Mouse (Mus musculus) lung, adult 2 months (tissue): ENCODE results near the gene Ppard.

Experiments
- CTCF ChIP-seq: fragments of 200-500 bp; IDR thresholded peaks from 2 replicates; pipeline ENCODE4 v1.5.1; 2011; ENCODE audit warnings: mild to moderate bottlenecking, low read length, control low read depth; ENCODE audit not compliant: insufficient read depth
- POLR2A ChIP-seq: fragments of 200-500 bp; IDR thresholded peaks from 2 replicates; pipeline ENCODE4 v1.6.1; 2011; ENCODE audit warnings: low read depth, mild to moderate bottlenecking, control low read depth, low read length, borderline replicate concordance; ENCODE audit errors: extremely low read depth

- TF ChIP-seq CTCF (no peak), POLR2A (no peak)
Measured at GRCm38 (mm10) chr17:28278156-28278555, 45.7 kb downstream of the Ppard start.
